Mouse (Mus musculus) lung, postnatal 4 days (tissue): ENCODE measurements around the gene Traf4.
"Not testable (repeated sequence)": the region's sequence is repeated elsewhere in the genome, so short reads cannot be mapped to it uniquely, and the experiment has no call there.

Source experiments
- DNase-seq, 2 experiments: peaks; one replicate each; pipeline ENCODE4 v3.0.0; 2021

Traf4 gene

GRCm38 (mm10) chr11:78136132-78136531, 29.3 kb downstream of the Traf4 start:
- DNase-seq, result no peak

- not testable (repeated sequence) for DNase-seq
These were observed 30.1 kb downstream of the Traf4 start for GRCm38 (mm10) chr11:78135314-78135713.

GRCm38 (mm10) chr11:78134344-78134743, 31.0 kb downstream of the Traf4 start:
- DNase-seq, result no peak

GRCm38 (mm10) chr11:78133915-78134314, 31.5 kb downstream of the Traf4 start:
- DNase-seq, result no peak

- no peak for DNase-seq
These were observed 35.9 kb downstream of the Traf4 start for GRCm38 (mm10) chr11:78129458-78129857.

GRCm38 (mm10) chr11:78126739-78127138, 38.6 kb downstream of the Traf4 start:
- DNase-seq, result no peak

- DNase-seq, result no peak
These were observed 39.7 kb downstream of the Traf4 start for GRCm38 (mm10) chr11:78125691-78126090.

GRCm38 (mm10) chr11:78123782-78124181, 41.6 kb downstream of the Traf4 start:
- no peak for DNase-seq

GRCm38 (mm10) chr11:78122815-78123214, 42.6 kb downstream of the Traf4 start:
- no peak for DNase-seq

- DNase-seq, result peak in 1 of 2 experiments; percentile 30
These were observed 44.2 kb downstream of the Traf4 start for GRCm38 (mm10) chr11:78121176-78121575.

- no peak for DNase-seq
These were observed 45.5 kb downstream of the Traf4 start for GRCm38 (mm10) chr11:78119898-78120297.

GRCm38 (mm10) chr11:78118467-78118866, 46.9 kb downstream of the Traf4 start:
- DNase-seq, result no peak

- no peak for DNase-seq
These were observed 49.3 kb downstream of the Traf4 start for GRCm38 (mm10) chr11:78116146-78116410.

GRCm38 (mm10) chr11:78115367-78116145, 49.8 kb downstream of the Traf4 start:
- peak; percentile 94 to 96 for DNase-seq

- DNase-seq, result no peak
These were observed 50.6 kb downstream of the Traf4 start for GRCm38 (mm10) chr11:78114676-78115366.

GRCm38 (mm10) chr11:78113616-78114015, 51.8 kb downstream of the Traf4 start:
- DNase-seq, result no peak
